Mouse (Mus musculus) forebrain, embryonic 14.5 days (tissue): ENCODE results near the gene Rps2. TPM values are rescaled to one million over a fixed set of nuclear protein-coding genes. Genes with fewer than 3 reads are reported as not detected.

Experiments
- ATAC-seq: fragments of 200-750 bp; cut with Nextera tagmentation; 2 replicates; pipeline ENCODE4 v1.8.0; 2017; ENCODE audit warnings: mild to moderate bottlenecking, moderate library complexity
- DNase-seq: peaks from one replicate; pipeline ENCODE4 v3.0.0-alpha.2; 2015; ENCODE audit warnings: low spot score
- H3K27ac ChIP-seq: fragments of 300-500 bp; sonication (generic); 2 replicates; pipeline ENCODE4 v1.5.1; 2014; ENCODE audit warnings: low read depth, mild to moderate bottlenecking, control low read depth, low read length, moderate library complexity
- H3K27me3 ChIP-seq: fragments of 300-500 bp; sonication (generic); replicated peaks from 2 replicates; pipeline ENCODE4 v1.6.1; 2014; ENCODE audit warnings: low read length, control low read depth, mixed read lengths; ENCODE audit not compliant: control insufficient read depth, insufficient read depth
- H3K36me3 ChIP-seq: fragments of 300-500 bp; sonication (generic); 2 replicates; pipeline ENCODE4 v1.6.1; 2014; ENCODE audit warnings: low read length, control low read depth; ENCODE audit not compliant: control insufficient read depth, insufficient read depth
- H3K4me1 ChIP-seq: fragments of 300-500 bp; sonication (generic); 2 replicates; pipeline ENCODE4 v1.6.1; 2014; ENCODE audit warnings: antibody characterized with exemption, low read length, control low read depth; ENCODE audit not compliant: control insufficient read depth, insufficient read depth
- H3K4me2 ChIP-seq: fragments of 300-500 bp; sonication (generic); 2 replicates; pipeline ENCODE4 v1.6.1; 2014; ENCODE audit warnings: mild to moderate bottlenecking, control low read depth, low read length
- H3K4me3 ChIP-seq: fragments of 300-500 bp; sonication (generic); 2 replicates; pipeline ENCODE4 v1.5.1; 2014; ENCODE audit warnings: low read depth, low read length, control low read depth
- H3K9ac ChIP-seq: fragments of 300-500 bp; sonication (generic); 2 replicates; pipeline ENCODE4 v1.6.1; 2014; ENCODE audit warnings: mild to moderate bottlenecking, low read length, control low read depth, moderate library complexity
- H3K9me3 ChIP-seq: fragments of 300-500 bp; sonication (generic); replicated peaks from 2 replicates; pipeline ENCODE4 v1.6.1; 2016; ENCODE audit warnings: low read length, control low read depth, mixed read lengths; ENCODE audit not compliant: control insufficient read depth
- WGBS: fragments of 180-500 bp; shearing (Covaris S2); extraction: QIAGEN DNeasy Blood & Tissue Kit; methylation state at CpG from one replicate; pipeline ENCODE4 v1.1.7; 2014; 5-methylcytosine and 5-hydroxymethylcytosine counted together
- polyA plus RNA-seq: library from polyadenylated mRNA; unstranded; fragments of >200 nt; fragmentation: Nextera tagmentation; extraction: Ambion mirVana; gene quantifications from 2 replicates; pipeline ENCODE4 v1.2.1, GENCODE M21; 2014

Rps2 gene
- polyA plus RNA-seq, 1 experiment from 2014 or later: 1,063 TPM

DNA sequence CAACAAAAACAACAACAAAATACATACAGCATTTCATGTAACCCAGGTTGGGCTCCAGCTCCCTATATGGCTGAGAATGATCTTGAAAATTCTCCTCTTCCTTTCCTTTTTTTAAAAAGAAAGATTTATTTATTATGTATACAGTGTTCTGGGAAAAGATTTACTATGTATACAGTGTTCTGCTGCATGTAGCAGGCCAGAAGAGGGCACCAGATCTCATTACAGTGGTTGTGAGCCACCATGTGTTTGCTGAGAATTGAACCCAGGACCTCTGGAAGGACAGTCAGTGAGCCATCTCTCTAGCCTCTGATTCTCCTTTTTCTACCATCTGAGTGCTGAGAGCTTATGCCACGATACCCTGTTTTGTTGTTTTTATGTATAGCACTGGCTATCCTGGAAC lies 16.6 kb downstream of the Rps2 start:
- H3K27me3 ChIP-seq: no peaks in the 10 kb centered on the region
- no peak for DNase-seq
- H3K27ac ChIP-seq: no peak overlapping the region
- no peak overlapping the region for H3K4me2 ChIP-seq
- no peak overlapping the region for H3K4me3 ChIP-seq
- no peaks in the 10 kb centered on the region for H3K9me3 ChIP-seq
- H3K4me1 ChIP-seq: peaks cover 8% of the 10 kb centered on the region
- H3K9ac ChIP-seq: no peak overlapping the region
- WGBS: 93% methylated on average over 1 of the region's 1 CpGs
- no peak for ATAC-seq
- peaks cover 2% of the 10 kb centered on the region; the same call in 1 of the 2 replicates for H3K36me3 ChIP-seq

- Histone ChIP-seq H3K4me3 (no peak overlapping the region), H3K9ac (no peak overlapping the region), H3K4me1 (peaks cover 8% of the 10 kb centered on the region), H3K4me2 (no peak overlapping the region), H3K27ac (no peak overlapping the region), H3K27me3 (no peaks in the 10 kb centered on the region), H3K9me3 (no peaks in the 10 kb centered on the region), H3K36me3 (peaks cover 3% of the 10 kb centered on the region; the same call in 1 of the 2 replicates)
- WGBS: 84% methylated on average over 7 of the region's 7 CpGs
- ATAC-seq: no peak
- DNase-seq: no peak
Measured at GRCm38 (mm10) chr17:24735446-24735845, 17.5 kb downstream of the Rps2 start.

GRCm38 (mm10) chr17:24736330-24737051 lies 18.6 kb downstream of the Rps2 start, which contains the start of gene Msrb1:
Gene Msrb1, plus strand, starts transcription at chr17:24736642.
- H3K27ac ChIP-seq: no peak within 1 kb of the TSS
- under 1% methylated on average over 29 of the region's 29 CpGs for WGBS
- ATAC-seq (peak; percentile 98), DNase-seq (peak; percentile 99)
- no peaks in the 10 kb centered on the region for H3K9me3 ChIP-seq
- peaks cover 8% of the 10 kb centered on the region for H3K4me1 ChIP-seq
- H3K9ac ChIP-seq: peak within 1 kb of the TSS; percentile 65
- peak within 1 kb of the TSS; percentile 89 for H3K4me2 ChIP-seq
- H3K27me3 ChIP-seq: no peaks in the 10 kb centered on the region
- peak within 1 kb of the TSS; percentile 53 for H3K4me3 ChIP-seq
- peaks cover 3% of the 10 kb centered on the region; the same call in 1 of the 2 replicates for H3K36me3 ChIP-seq

- WGBS: 31% methylated on average over 8 of the region's 8 CpGs
- H3K9ac ChIP-seq: peak overlapping the region; percentile 65
- no peak overlapping the region for H3K27ac ChIP-seq
- peaks cover 8% of the 10 kb centered on the region for H3K4me1 ChIP-seq
- peak overlapping the region; percentile 53 for H3K4me3 ChIP-seq
- H3K9me3 ChIP-seq: no peaks in the 10 kb centered on the region
- DNase-seq: no peak
- no peak for ATAC-seq
- H3K27me3 ChIP-seq: no peaks in the 10 kb centered on the region
- H3K4me2 ChIP-seq: peak overlapping the region; percentile 89
- H3K36me3 ChIP-seq: peaks cover 3% of the 10 kb centered on the region; the same call in 1 of the 2 replicates
Measured at GRCm38 (mm10) chr17:24737135-24737810, 19.4 kb downstream of the Rps2 start.

GRCm38 (mm10) chr17:24738238-24738637 lies 20.3 kb downstream of the Rps2 start:
- ATAC-seq (no peak), DNase-seq (no peak)
- Histone ChIP-seq H3K36me3 (peaks cover 3% of the 10 kb centered on the region; the same call in 1 of the 2 replicates), H3K4me2 (no peak overlapping the region), H3K27me3 (no peaks in the 10 kb centered on the region), H3K27ac (no peak overlapping the region), H3K4me3 (no peak overlapping the region), H3K9ac (no peak overlapping the region), H3K9me3 (no peaks in the 10 kb centered on the region), H3K4me1 (peaks cover 8% of the 10 kb centered on the region)
- 84% methylated on average over 4 of the region's 4 CpGs for WGBS

GRCm38 (mm10) chr17:24739926-24740325 lies 22.0 kb downstream of the Rps2 start:
- WGBS: 81% methylated on average over 8 of the region's 8 CpGs
- DNase-seq (no peak), ATAC-seq (no peak)
- H3K4me2 ChIP-seq: no peak overlapping the region
- peaks cover 8% of the 10 kb centered on the region for H3K4me1 ChIP-seq
- no peaks in the 10 kb centered on the region for H3K9me3 ChIP-seq
- no peak overlapping the region for H3K27ac ChIP-seq
- H3K27me3 ChIP-seq: no peaks in the 10 kb centered on the region
- H3K9ac ChIP-seq: no peak overlapping the region
- H3K4me3 ChIP-seq: no peak overlapping the region
- H3K36me3 ChIP-seq: peaks cover 3% of the 10 kb centered on the region; the same call in 1 of the 2 replicates

DNA sequence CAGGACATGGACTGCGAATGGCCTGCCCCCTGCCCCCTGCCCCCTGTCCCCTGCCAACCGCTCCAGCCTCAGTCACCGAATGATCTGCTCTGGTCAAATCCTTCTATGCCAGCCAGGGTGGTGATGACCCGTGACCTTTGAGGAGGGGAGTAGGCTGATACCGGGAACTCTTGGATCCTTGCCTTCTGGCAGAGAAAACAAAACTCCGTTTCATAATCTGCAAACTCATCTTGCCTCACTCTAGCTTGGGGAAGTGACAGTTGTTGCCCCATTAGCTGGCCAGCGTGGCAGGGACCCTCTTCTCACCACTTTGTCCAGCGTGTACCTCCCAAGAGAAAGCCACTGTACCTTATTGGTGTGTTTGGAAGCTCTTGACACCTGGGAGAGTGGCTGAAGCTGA lies 24.4 kb downstream of the Rps2 start:
- H3K4me3 ChIP-seq: no peak overlapping the region
- ATAC-seq (no peak), DNase-seq (no peak)
- H3K4me2 ChIP-seq: no peak overlapping the region
- no peak overlapping the region for H3K27ac ChIP-seq
- H3K9ac ChIP-seq: no peak overlapping the region
- no peaks in the 10 kb centered on the region for H3K9me3 ChIP-seq
- peaks cover 2% of the 10 kb centered on the region; the same call in 1 of the 2 replicates for H3K4me1 ChIP-seq
- WGBS: 82% methylated on average over 8 of the region's 8 CpGs
- no peaks in the 10 kb centered on the region for H3K27me3 ChIP-seq
- peaks cover 3% of the 10 kb centered on the region; the same call in 1 of the 2 replicates for H3K36me3 ChIP-seq

GRCm38 (mm10) chr17:24743896-24744295 lies 26.0 kb downstream of the Rps2 start:
- Histone ChIP-seq H3K4me2 (no peak overlapping the region), H3K9me3 (no peaks in the 10 kb centered on the region), H3K4me3 (no peak overlapping the region), H3K9ac (no peak overlapping the region), H3K4me1 (no peaks in the 10 kb centered on the region), H3K27me3 (no peaks in the 10 kb centered on the region), H3K27ac (no peak overlapping the region), H3K36me3 (peaks cover 3% of the 10 kb centered on the region; the same call in 1 of the 2 replicates)
- ATAC-seq (no peak), DNase-seq (no peak)
- 79% methylated on average over 5 of the region's 5 CpGs for WGBS

DNA sequence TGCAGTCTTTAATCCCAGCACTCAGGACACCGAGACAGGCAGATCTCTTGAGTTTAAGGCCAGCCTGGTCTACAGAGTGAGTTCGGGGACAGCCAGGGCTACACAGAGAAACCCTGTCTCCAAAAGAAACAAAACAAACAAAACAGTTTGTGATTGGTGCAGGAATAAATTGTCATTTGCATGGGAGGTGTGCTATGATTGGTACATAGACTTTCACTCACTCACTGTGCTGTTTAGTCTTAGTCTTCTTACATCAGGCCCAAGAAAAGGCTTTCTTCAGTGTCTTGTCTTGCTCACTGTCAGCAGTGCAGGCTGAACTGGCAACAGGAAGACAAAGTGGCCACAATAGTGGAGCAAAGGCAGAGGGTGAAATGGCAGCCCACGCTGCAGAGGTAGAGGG lies 26.5 kb downstream of the Rps2 start:
- ATAC-seq: no peak

More for the DNA sequence above, 26.5 kb downstream of the Rps2 start:
- Histone ChIP-seq H3K9ac (no peak overlapping the region), H3K4me3 (no peak overlapping the region), H3K27ac (no peak overlapping the region), H3K4me2 (no peak overlapping the region), H3K27me3 (no peaks in the 10 kb centered on the region), H3K9me3 (no peaks in the 10 kb centered on the region), H3K4me1 (no peaks in the 10 kb centered on the region), H3K36me3 (peaks cover 2% of the 10 kb centered on the region; the same call in 1 of the 2 replicates)
- DNase-seq: no peak
- WGBS: 66% methylated on average over 3 of the region's 3 CpGs
